Mouse (Mus musculus): ENCODE measurements at regions not wholly inside any gene's neighbourhood (a gene's known extent, or its start where the extent isn't known, plus 50 kb on each side); places are given as distances from the start of the nearest gene placed in this dataset.
A peak's percentile ranks its signal among the peaks of the same experiment; 100 is the strongest.

- no peak for DNase-seq
Observed at GRCm38 (mm10) chr13:83035962-83036361, 467.9 kb upstream of the Mef2c start.

GRCm38 (mm10) chr13:83041506-83041905 lies 462.3 kb upstream of the Mef2c start:
- no peak for DNase-seq

DNA sequence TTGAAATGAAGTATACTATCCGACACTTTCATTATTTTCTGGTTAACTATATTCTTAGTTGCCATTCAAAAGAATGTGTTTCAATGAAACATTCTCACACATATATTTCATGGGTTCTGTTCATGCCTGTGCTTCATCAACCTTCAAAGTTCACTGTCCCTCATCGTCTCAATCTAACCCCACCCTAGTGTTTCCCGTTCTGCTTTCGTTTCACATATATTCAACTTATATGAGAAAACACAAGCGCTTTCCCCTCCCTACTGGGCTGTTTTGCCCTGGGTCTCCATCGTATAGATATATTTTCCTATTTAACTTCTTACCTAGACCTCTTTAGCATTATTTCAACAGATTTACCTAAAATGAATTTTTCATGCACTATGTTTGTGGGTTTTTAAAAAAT lies 458.3 kb upstream of the Mef2c start:
- no peak for DNase-seq

GRCm38 (mm10) chr13:83045970-83046369 lies 457.9 kb upstream of the Mef2c start:
- no peak for DNase-seq

DNA sequence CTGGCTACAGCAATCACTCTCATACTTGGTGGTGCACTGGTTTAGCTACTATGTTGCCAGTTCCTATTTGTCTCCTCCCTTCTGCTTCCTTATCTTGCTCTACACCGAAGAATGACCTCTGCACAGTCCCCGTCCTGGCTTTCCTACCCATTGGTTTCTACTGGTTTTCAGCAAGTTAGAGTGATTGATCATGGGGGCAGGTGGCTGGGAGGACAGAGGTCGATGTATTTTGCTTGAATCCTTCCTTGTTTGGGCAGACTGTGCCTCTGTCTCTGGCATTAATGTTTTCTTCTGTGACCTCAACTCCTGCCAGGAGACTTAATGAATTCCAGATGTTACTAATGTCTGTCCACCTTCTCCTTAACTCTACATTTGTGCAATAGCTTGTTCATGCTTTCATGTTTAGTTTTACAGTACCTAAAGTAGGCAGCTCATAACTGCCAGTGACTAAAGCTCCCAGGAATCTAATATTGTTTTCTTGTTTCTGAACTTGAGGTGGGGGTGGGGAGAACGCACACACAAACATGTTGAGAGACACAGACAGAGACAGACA lies 457.2 kb upstream of the Mef2c start:
- DNase-seq = no peak

DNA sequence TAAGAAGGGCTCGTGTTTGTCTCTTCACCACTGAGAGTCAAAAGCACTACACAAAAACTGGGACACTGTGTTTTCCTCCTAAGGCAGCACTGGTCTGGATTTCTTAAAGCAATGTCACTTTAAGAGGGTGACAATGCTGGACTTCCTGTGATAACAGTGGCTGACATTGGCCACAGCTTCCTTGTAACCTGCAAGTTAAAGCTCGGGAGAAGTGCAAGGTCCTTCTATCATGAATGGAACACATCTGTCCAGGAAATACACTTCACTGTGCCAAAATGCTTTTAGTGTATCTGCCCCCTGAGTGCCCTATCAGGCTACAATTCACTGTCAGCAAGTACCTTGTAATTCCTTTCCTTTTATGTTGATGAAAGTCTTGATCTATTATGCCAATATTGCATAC lies 448.0 kb upstream of the Mef2c start:
- no peak for DNase-seq

DNA sequence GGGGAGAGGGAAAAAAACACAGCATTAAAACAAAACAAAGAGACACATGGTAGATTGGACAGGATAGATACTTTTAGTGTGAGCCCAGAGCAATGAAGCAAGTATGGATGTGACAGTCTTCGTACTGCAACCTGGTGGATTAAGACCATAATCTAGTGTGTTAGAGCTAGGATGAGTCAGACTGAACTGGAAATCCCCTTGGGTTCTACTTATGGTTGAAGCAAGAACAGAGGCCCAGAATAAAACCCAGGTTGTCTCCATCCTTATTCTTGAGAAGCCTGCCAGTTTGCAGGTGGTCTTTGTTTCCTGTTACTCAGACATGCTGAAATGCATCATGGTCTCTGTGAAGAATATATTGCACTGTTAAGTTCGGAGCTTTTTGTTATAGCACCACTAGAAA lies 447.4 kb upstream of the Mef2c start:
- no peak for DNase-seq

DNA sequence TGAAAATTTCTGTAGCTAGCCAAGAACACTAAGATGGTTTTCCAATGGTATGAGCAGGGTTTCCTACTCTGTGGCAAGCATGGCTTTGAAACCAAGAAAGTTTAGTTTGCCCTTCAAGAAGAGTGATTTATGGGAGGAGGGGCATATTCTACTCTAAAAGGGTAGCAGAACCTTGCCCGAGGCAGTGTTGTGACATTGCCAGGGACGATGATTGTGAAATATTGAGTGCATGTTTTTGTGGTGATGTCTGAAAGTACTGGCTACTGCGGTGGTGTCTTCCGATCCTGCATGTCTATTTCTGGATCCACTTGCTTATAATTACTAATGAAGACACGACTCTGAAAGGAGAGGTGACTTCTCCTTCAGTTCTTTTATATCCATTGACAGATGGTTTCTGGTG lies 439.1 kb upstream of the Mef2c start:
- DNase-seq = no peak

DNA sequence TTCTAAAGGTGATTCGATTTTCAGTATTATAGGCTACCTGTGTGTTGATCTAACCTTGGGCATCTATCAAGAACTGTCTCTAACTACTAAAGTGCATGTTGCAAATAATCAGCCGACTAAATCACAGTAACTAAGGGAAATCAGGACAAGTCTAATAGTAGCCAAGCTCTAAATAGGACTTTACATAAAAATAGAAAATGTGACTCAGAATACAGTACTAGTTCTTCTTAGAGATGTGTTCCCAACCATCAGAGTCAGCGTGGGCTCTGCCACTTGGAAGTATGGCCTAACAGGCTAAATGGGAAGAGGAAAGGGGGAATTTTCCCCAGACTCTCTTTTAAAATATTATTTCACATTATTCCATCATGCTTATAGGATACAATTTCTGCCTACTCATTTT lies 438.6 kb upstream of the Mef2c start:
- DNase-seq = no peak

DNA sequence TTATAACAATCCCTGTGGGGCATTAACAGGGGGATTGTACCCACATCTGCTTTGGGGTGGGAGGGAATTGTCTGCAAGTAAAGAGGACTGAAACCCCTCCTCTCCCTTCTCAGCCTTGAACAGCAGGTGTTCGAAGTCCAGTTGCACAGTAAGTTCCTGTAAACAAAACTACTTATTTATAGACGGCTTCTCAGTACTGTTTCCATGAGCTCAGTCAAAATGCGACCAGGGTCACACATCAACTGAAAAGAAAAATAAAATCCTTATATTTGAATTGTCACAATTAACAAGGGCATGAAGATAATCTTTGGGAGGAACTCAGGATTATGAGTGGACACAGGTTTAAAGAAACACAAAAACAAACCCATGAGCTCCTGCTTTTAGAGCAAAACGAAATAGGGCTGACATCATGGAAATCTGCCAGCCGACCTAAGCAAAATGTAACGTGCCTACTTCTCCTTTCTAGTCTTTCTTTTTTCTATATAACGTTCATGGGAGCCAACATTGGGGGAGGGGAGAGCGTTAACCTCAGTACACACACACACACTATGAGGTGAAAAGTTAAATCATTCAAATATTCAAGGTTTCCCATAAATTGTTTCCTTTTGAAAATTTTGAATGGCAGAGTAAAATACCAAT lies 437.6 kb upstream of the Mef2c start:
- DNase-seq = no peak

DNA sequence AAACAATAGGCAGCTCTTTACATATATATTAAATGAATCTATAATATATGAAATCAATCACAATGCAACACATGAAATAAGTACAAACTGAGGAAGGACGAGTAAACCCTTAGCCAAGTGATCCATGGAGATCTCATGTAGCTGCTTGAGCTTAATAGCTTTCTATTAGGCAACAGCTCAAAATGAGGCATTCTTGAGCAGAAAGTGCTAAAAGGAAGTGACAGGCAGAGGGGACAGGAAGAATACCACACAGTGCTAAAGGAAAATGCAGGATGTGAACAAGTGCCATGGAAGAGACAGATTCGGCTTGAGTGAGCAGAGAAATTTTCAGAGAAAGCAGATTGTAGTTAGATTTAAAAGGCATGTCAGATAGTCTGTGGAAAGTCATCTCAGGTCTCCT lies 436.3 kb upstream of the Mef2c start:
- DNase-seq = no peak

DNA sequence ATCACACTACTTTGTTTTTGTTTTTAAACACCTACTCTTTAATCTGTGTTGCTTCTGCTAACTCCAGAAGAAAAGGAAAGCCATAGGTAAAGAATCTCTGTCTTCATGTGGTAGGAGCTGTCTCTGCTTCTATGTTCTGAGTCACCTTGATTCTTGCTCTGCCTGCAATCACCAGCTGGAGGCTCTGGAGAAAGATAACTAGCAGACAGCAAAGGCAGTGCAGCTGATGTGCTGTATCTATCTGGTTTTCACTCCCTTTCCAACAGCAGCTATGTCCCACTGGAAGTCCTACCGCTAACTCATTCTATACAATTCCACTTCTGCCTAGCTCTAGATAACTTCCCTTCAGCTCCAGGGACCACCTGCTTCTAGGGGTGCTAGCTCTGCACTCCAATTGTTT lies 435.2 kb upstream of the Mef2c start:
- DNase-seq = no peak

- DNase-seq = no peak
Observed at GRCm38 (mm10) chr13:83069293-83069692, 434.5 kb upstream of the Mef2c start.

- no peak for DNase-seq
Observed at GRCm38 (mm10) chr13:83072073-83072472, 431.8 kb upstream of the Mef2c start.

- no peak for DNase-seq
Observed at GRCm38 (mm10) chr13:83074219-83074965, 429.4 kb upstream of the Mef2c start.

- DNase-seq = no peak
Observed at GRCm38 (mm10) chr13:83075320-83075877, 428.4 kb upstream of the Mef2c start.

GRCm38 (mm10) chr13:83076611-83077010 lies 427.2 kb upstream of the Mef2c start:
- DNase-seq = no peak

- DNase-seq = no peak
Observed at GRCm38 (mm10) chr13:83077085-83077484, 426.7 kb upstream of the Mef2c start.

GRCm38 (mm10) chr13:83079291-83079690 lies 424.5 kb upstream of the Mef2c start:
- DNase-seq = no peak

DNA sequence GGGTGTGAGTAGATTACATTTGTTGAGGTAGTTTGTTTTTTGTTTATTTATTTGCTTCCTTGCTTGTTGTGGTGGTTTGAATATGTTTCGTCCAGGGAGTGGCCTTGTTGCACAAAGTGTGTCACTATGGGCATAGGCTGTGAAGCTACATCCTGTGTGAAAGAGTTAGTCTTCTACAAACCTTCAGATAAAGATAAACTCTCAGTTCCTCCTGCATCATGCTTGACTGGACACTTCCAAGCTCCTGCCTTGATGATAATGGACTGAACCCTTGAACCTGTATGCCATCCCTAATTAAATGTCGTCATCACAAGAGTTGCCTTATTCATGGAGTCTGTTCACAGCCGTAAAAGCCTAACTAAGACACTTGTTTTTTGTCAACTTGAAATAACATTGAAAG lies 418.9 kb upstream of the Mef2c start:
- no peak for DNase-seq

- no peak for DNase-seq
Observed at GRCm38 (mm10) chr13:83099908-83100307, 403.9 kb upstream of the Mef2c start.

DNA sequence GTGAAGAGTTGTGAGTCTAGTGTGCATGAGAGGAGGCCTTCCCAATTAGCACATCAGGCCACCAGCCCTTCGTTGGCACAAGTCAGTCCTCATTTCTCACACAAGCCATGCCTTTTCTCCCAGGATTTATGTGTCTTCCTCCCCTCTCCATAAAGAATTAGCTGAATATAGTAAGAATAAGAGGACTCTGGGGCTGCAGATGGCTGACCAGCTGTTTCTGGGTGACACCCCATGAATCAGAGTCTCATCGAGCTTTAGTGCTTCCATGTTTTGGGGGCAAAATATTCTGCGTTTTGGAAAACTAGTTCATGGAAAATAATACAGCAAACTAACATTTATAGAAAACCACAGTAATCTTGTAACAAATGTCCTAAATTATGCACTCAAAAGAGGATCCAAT lies 393.2 kb upstream of the Mef2c start:
- DNase-seq = no peak

DNA sequence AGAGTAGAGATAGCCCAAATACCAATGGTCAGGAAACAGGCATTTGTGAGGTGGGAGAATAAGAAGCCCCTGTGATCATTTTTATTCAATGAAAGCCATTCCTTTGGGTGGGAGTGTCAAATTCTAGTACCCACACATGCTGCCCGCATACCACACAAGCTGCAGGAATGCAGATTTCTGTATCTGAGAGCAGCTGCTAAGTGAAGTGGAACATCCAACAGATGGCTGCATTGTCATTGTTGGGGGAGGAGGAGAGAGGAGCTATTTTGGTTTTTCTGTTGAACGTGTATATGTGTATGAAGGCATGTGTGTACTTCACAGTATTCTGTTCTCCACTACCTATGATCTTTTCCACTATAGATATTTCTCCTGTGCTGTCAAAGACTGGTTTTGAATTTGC lies 392.3 kb upstream of the Mef2c start:
- DNase-seq = peak; percentile 22

- DNase-seq = no peak
Observed at GRCm38 (mm10) chr13:83112323-83112722, 391.5 kb upstream of the Mef2c start.

Data from cerebellum, adult 11-12 months (tissue).